Mouse (Mus musculus): ENCODE data around the gene Rubcn. TPM values are rescaled to one million over a fixed set of nuclear protein-coding genes. Genes with fewer than 3 reads are reported as not detected.
"Not testable (repeated sequence)": the region's sequence is repeated elsewhere in the genome, so short reads cannot be mapped to it uniquely, and the experiment has no call there.

Gene Rubcn
- polyA plus RNA-seq (2015; fragmentation: Nextera tagmentation; extraction: Ambion mirVana) = 18.2 and 18.8 TPM in 2 replicates

- under 1% methylated on average over 69 of the region's 83 CpGs for WGBS
- Histone ChIP-seq H3K27me3 (no peaks in the 10 kb centered on the region), H3K36me3 (no peaks in the 10 kb centered on the region), H3K9ac (peak within 1 kb of the TSS; percentile 89), H3K4me2 (peak within 1 kb of the TSS; percentile 79), H3K27ac (peak within 1 kb of the TSS; percentile 94), H3K9me3 (no peaks in the 10 kb centered on the region), H3K4me1 (peaks cover 16% of the 10 kb centered on the region), H3K4me3 (peak within 1 kb of the TSS; percentile 93)
- ATAC-seq (ENCODE audit: borderline replicate concordance, extremely low read depth, low FRiP score, low TSS enrichment) = peak; percentile 98
These were observed at the start of gene Rubcn, which contains the start of gene Fyttd1 for GRCm38 (mm10) chr16:32877343-32878156. Gene Rubcn (minus strand): TSS chr16:32877766. Gene Fyttd1 (plus strand): TSS chr16:32877500.

GRCm38 (mm10) chr16:32927044-32927443 lies 49.5 kb upstream of the Rubcn start:
- Histone ChIP-seq H3K9ac (no peak overlapping the region), H3K9me3 (no peaks in the 10 kb centered on the region), H3K36me3 (peaks cover 17% of the 10 kb centered on the region; the same call in 1 of the 2 replicates), H3K4me1 (0 out of 2 replicates have a peak, but pooled peaks cover 4% of the 10 kb centered on the region), H3K27me3 (no peaks in the 10 kb centered on the region), H3K4me3 (no peak overlapping the region), H3K4me2 (no peak overlapping the region), H3K27ac (no peak overlapping the region)
- ATAC-seq (ENCODE audit: borderline replicate concordance, extremely low read depth, low FRiP score, low TSS enrichment) = no peak
- WGBS = 83% methylated on average over 8 of the region's 8 CpGs

DNA sequence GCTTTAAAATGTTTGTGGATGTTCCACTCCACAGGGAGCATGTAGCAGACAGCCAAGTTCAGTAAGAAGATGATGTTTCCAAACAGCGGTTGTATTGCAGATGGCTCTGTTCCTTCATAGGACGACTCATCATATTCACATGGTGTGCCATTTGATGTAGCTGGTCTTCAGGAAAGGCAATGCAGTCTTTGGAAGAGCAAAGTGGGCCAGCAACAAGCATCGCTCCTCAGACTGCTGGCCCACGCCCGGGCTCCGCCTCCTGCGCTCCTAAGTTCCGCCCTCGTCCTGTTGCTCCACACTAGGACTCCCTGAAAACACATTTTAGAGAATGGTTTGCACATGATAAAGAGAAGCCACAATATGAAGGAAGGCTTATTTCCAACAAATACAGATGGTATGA lies 49.1 kb upstream of the Rubcn start:
- not testable (repeated sequence) for H3K27ac ChIP-seq; H3K27me3 ChIP-seq; H3K9me3 ChIP-seq; H3K9ac ChIP-seq; H3K4me2 ChIP-seq; ATAC-seq (ENCODE audit: borderline replicate concordance, extremely low read depth, low FRiP score, low TSS enrichment); H3K4me3 ChIP-seq; H3K4me1 ChIP-seq
- 90% methylated on average over 9 of the region's 9 CpGs for WGBS
- H3K36me3 ChIP-seq = peaks cover 17% of the 10 kb centered on the region; the same call in 1 of the 2 replicates

- Histone ChIP-seq H3K27ac (no peak overlapping the region), H3K9me3 (no peaks in the 10 kb centered on the region), H3K9ac (no peak overlapping the region), H3K4me3 (peak overlapping the region; percentile 90), H3K4me2 (peak overlapping the region; percentile 70), H3K4me1 (peaks cover 3% of the 10 kb centered on the region), H3K36me3 (no peaks in the 10 kb centered on the region), H3K27me3 (no peaks in the 10 kb centered on the region)
- 61% methylated on average over 9 of the region's 9 CpGs for WGBS
- no peak for ATAC-seq (ENCODE audit: borderline replicate concordance, extremely low read depth, low FRiP score, low TSS enrichment)
These were observed 37.9 kb upstream of the Rubcn start for GRCm38 (mm10) chr16:32915292-32916068.

DNA sequence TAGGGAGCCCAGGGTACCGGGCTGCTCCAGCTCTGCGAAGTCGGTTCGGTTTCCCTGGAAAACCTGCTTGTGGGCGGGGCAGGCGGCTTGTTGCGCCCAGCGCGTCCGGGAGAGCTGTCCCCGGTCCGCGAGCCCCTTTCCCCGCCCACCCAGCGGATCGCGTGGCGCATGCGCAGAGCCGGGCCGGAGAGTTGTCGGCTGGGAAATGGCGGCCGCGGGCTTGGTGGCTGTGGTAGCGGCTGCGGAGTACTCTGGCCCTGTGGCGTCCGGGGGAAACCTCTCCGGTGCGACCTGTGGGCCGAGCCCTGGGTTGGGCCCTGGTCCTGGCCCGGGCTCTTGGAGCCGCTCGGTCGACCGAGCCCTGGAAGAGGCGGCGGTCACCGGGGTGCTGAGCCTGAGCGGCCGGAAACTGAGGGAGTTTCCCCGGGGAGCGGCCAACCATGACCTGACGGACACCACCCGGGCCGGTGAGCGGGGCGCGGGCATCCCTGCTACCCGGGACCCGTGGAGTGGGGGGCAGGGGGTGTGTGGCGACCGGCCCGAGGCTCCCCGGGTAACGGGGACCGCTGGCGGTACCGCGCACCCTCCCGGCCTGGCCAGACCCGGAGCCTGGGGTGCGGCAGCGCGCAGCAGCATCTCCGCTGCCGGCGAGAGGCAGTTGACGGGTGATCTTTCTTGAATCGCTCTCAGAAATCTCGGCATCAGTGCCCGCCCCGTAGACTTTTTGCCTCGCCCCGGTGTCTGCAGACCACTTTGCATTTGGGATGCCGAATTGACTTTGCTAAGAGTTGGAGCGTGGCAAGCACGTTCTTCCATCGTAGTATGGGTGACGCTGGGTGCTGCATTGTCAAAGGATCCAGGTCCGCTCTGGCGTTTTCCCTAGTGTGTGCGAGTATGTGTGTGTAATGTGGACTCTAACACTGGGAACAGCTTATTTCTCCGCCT lies 36.6 kb upstream of the Rubcn start, which contains the start of gene Lrch3:
TSS of gene Lrch3 (plus strand) at position 164 of the 945 bp plus-strand sequence.
- ATAC-seq (ENCODE audit: borderline replicate concordance, extremely low read depth, low FRiP score, low TSS enrichment) = peak; percentile 96
- Histone ChIP-seq H3K36me3 (no peaks in the 10 kb centered on the region), H3K4me1 (peaks cover 3% of the 10 kb centered on the region), H3K9ac (peak within 1 kb of the TSS; percentile 75), H3K4me3 (peak within 1 kb of the TSS; percentile 90), H3K27me3 (no peaks in the 10 kb centered on the region), H3K4me2 (peak within 1 kb of the TSS; percentile 70), H3K27ac (peak within 1 kb of the TSS; percentile 62), H3K9me3 (no peaks in the 10 kb centered on the region)
- WGBS = under 1% methylated on average over 79 of the region's 85 CpGs

GRCm38 (mm10) chr16:32913212-32913611 lies 35.6 kb upstream of the Rubcn start:
- H3K36me3 ChIP-seq = no peaks in the 10 kb centered on the region
- ATAC-seq (ENCODE audit: borderline replicate concordance, extremely low read depth, low FRiP score, low TSS enrichment) = no peak
- WGBS = 44% methylated on average over 7 of the region's 7 CpGs
- H3K27ac ChIP-seq = no peak overlapping the region
- no peaks in the 10 kb centered on the region for H3K9me3 ChIP-seq
- peak overlapping the region; percentile 70 for H3K4me2 ChIP-seq
- H3K9ac ChIP-seq = no peak overlapping the region
- H3K27me3 ChIP-seq = no peaks in the 10 kb centered on the region
- H3K4me3 ChIP-seq = peak overlapping the region; percentile 90; the same call in 1 of the 2 replicates
- H3K4me1 ChIP-seq = peaks cover 3% of the 10 kb centered on the region

DNA sequence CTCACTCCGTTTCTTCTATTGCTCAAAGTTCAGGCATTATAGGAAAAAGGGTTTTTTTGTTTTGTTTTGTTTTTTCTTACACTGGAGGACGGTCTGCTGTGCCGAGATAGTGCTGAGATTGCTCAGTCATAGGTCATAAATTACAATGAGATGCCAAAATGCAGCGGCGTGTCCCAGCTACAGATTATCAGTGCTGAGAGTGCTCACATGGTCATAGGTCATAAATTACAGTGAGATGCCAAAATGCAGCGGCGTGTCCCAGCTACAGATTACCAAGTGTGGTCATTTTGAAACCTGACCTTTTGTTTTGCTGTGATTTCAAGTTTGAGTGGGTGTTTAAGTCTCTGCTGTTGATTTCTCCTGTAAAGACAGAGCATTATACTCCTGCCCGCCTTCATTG lies 29.2 kb upstream of the Rubcn start:
- Histone ChIP-seq H3K4me2 (no peak overlapping the region), H3K9me3 (no peaks in the 10 kb centered on the region), H3K9ac (no peak overlapping the region), H3K27me3 (no peaks in the 10 kb centered on the region), H3K27ac (no peak overlapping the region), H3K36me3 (peaks cover 9% of the 10 kb centered on the region), H3K4me1 (no peaks in the 10 kb centered on the region), H3K4me3 (no peak overlapping the region)
- 49% methylated on average over 8 of the region's 8 CpGs for WGBS
- ATAC-seq (ENCODE audit: borderline replicate concordance, extremely low read depth, low FRiP score, low TSS enrichment) = no peak; the same call in 1 of the 2 replicates

DNA sequence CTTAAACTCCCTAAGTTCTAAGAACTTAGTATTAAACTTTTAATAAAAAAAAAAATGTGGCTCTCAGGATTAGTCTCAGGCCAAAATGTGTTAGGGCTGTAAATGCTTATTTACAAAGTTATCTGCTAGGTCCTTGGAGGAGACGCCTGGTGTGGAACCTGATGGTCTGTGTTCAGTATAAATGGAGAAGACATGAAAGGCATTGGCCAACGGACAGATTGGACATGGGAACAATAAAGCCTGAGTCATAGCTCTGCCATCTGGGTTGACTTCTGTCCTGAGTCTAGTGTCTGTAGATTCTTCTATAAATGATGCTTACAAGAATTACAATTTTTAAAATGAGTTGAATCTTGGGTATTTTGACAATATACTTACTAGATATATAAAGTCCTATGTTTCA lies 28.6 kb upstream of the Rubcn start:
- H3K9ac ChIP-seq = no peak overlapping the region
- H3K36me3 ChIP-seq = peaks cover 12% of the 10 kb centered on the region
- WGBS = 73% methylated on average over 2 of the region's 2 CpGs
- H3K27ac ChIP-seq = no peak overlapping the region
- no peak overlapping the region for H3K4me3 ChIP-seq
- no peaks in the 10 kb centered on the region for H3K4me1 ChIP-seq
- H3K9me3 ChIP-seq = no peaks in the 10 kb centered on the region
- H3K4me2 ChIP-seq = no peak overlapping the region
- no peak for ATAC-seq (ENCODE audit: borderline replicate concordance, extremely low read depth, low FRiP score, low TSS enrichment)
- H3K27me3 ChIP-seq = no peaks in the 10 kb centered on the region

DNA sequence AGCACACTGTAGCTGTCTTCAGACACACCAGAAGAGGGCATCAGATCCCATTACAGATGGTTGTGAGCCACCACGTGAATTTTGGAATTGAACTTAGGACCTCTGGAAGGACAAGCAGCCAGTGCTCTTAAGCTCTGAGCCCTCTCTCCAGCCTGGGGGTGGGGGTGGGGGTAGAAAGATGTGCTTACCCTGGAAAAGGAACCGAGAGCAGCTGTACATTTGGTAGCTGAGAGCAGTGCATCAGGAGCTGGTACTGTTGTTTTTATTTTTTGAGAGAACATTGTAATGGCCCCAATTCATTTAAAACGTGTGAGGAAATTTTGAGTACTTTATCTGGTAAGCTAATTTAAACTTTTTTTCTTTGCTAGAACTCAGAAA lies 24.5 kb upstream of the Rubcn start:
- WGBS = 64% methylated on average over 3 of the region's 3 CpGs
- H3K9me3 ChIP-seq = no peaks in the 10 kb centered on the region
- H3K4me2 ChIP-seq = no peak overlapping the region
- no peak overlapping the region for H3K9ac ChIP-seq
- peaks cover 40% of the 10 kb centered on the region for H3K36me3 ChIP-seq
- ATAC-seq (ENCODE audit: borderline replicate concordance, extremely low read depth, low FRiP score, low TSS enrichment) = no peak
- no peaks in the 10 kb centered on the region for H3K27me3 ChIP-seq
- H3K4me1 ChIP-seq = no peaks in the 10 kb centered on the region
- no peak overlapping the region for H3K4me3 ChIP-seq
- H3K27ac ChIP-seq = no peak overlapping the region

DNA sequence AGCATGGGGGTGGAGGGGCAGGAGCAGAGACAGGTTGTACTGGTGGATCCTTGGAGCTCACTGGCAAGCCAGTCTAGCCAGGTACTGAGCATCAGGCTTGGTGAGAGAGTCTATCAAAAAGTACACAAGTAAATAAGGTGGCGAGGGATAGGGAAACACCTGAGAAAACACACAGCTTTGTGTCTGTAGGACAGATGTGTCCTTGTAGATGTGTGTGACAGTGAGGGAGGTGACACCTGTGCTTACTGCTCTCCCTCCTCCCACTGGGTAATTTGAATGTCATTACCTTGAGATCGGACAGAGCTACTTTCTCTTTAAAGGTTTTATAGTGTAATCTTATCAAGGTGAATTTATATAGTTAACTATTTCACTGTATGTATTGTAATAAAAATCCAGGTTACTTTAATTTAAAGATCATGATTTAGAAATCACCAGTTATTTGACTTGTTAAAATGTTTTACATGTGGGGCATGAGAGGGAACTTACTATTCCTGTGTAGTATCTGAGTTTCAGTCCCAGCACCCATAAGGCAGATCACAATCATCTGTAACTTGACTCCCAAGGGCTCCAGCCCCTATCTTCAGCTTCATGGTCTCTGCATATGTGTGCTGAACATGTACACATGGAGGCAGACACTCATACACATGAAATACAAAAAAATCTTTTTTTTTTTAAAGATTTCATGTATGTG lies 23.9 kb upstream of the Rubcn start:
- Histone ChIP-seq H3K9me3 (no peaks in the 10 kb centered on the region), H3K4me3 (no peak overlapping the region), H3K9ac (no peak overlapping the region), H3K36me3 (peaks cover 40% of the 10 kb centered on the region), H3K27ac (no peak overlapping the region), H3K27me3 (no peaks in the 10 kb centered on the region), H3K4me1 (no peaks in the 10 kb centered on the region), H3K4me2 (no peak overlapping the region)
- 85% methylated on average over 2 of the region's 2 CpGs for WGBS
- no peak for ATAC-seq (ENCODE audit: borderline replicate concordance, extremely low read depth, low FRiP score, low TSS enrichment)

- Histone ChIP-seq H3K9me3 (no peaks in the 10 kb centered on the region), H3K9ac (no peak overlapping the region), H3K4me2 (no peak overlapping the region), H3K36me3 (peaks cover 63% of the 10 kb centered on the region), H3K27me3 (no peaks in the 10 kb centered on the region), H3K4me3 (no peak overlapping the region), H3K27ac (no peak overlapping the region), H3K4me1 (no peaks in the 10 kb centered on the region)
- no peak for ATAC-seq (ENCODE audit: borderline replicate concordance, extremely low read depth, low FRiP score, low TSS enrichment)
These were observed 18.6 kb upstream of the Rubcn start for GRCm38 (mm10) chr16:32896126-32896525.
